Mouse (Mus musculus): Measurements from ENCODE around the gene Furin.

The Furin gene

DNA sequence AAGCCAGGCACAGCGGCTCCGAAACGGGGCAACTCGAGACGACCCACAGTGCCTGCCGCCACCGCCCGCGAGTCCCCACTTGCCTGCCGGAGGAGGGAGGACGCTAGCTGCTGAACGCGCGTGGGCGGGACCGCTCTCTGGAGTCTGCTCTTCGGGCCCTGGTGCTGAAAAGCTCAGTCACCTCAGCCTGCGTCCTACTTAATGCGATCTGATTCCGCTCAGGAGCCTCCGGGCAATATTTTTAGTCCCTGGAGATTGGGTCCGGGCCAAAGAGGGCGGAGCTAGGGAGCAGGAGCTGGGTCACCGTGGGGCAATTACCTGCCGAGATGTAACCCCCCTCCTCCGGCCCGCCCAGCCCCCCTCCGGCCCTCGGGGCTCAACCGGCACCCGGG, 34.6 kb downstream of the Furin start:
- DNase-seq: peak; percentile 90

GRCm38 (mm10) chr7:80369967-80370431, 35.2 kb downstream of the Furin start:
- DNase-seq: peak; percentile 32

DNA sequence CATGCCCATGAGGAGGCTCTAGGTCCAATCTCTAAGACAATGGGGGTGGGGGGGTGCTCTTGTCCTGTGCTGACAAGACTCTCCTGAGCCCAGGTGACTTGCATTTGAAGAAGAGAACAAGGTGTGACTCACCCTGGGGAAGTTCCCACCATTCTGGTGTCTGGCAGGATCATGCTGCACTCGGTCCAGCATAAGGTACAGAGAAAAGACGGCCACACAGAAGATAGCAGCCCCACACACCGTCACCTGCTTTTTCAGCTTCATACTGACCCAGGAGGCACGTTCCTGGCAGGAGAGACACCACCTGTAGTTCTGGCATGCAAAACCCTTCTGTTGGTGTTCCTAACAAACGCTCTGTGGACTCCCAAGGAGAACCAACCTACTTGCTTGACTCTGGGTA, 35.8 kb downstream of the Furin start:
- no peak for DNase-seq

DNA sequence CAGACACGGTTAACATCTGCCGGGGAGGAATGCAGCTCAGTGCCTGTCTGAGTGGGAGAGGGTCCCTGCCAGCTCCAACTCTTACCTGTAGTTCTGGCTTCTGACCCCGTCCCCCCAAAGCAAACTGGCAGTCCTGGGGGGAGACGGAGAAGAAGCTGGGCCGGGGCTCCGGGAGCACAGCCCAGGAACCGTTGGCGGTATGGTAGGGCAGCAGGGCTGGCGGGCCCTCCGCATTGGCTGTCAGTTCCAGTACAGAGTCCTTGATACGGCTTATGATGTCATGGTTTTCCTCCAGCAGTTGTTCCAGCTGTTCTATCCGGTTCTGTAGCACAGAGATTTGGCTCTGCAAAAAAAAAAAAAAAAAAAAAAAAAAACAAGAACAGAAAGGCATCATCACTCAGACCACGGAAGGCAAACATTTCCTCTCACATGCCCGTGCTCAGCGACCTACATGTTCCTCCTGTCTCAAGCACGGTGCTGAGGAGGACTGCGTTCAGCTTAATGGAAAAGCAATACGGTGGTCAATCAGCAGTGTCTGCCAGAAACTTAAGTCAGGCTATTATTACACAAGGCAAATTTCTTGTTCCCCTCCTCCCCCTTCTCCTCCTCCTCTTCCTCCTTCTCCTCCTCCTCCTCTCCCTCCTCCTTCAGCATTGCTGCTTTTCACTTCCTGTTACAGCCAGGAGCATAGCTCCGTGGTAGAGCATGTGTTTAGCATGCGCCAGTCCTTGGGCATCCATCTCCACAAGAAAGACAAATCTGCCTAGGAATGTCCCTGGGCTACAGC, 36.4 kb downstream of the Furin start:
- DNase-seq: peak; percentile 36

GRCm38 (mm10) chr7:80368009-80368408, 37.2 kb downstream of the Furin start:
- no peak for DNase-seq

DNA sequence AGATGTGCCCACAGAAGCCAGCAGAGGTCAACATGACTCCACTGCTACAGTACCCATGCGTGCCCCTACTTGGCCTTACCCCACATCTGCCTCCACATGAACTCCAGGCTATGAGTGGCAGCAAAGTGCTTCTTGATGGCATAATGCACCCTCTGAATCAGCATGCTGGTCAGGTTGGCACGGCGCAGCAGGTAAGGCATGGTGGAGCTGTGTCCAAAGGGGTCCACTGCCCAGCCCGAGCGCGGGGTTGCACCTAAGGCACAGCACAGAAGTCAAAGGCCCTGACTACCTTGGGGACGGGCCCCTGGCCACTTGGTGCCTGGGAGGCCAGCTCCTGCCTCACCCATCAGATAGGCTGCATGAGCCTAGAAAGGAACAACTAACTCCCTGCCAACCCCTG, 38.0 kb downstream of the Furin start:
- no peak for DNase-seq

DNA sequence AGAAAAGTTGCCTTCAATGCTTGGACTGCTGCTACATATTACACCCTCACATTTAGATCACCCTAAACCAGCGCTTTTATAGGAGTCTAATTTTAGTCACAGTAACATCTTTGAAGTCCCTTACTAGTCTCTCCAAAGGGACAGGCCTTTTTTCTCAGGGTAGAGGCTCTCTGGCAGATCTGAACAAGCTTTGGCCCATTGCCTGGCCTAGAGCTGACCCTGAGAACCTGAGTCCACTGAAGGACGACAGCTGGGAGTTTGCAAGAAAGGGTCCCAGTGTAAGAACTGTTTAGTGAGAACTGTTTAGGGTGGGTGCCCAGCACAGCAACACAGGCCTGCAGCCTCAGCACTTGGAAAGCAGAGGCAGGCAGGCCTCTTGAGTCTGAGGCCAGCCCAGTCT, 39.5 kb downstream of the Furin start:
- DNase-seq: no peak

- DNase-seq: no peak
Measured at GRCm38 (mm10) chr7:80360435-80360834, 44.8 kb downstream of the Furin start.

DNA sequence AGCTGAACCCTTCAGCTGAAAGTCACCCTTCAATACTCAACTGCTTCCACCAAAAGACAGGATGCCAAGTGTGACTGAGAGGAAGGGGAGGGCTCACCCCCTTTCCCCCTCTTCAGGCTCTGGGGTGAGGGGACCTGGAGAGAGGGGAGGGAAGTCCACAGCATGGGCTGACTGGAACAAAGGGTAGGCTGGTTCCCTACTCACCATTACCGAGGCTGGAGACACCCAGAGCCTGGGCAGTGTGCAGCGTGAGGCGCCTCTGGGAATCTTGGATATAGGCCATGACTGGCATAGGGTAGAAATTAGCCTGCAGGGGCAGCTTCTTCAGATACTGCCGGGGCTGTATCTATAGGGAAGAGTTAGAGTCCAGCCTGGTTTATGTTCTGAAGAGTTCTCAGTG, 47.2 kb downstream of the Furin start:
- no peak for DNase-seq

- DNase-seq: no peak
Measured at GRCm38 (mm10) chr7:80357156-80357555, 48.1 kb downstream of the Furin start.

DNA sequence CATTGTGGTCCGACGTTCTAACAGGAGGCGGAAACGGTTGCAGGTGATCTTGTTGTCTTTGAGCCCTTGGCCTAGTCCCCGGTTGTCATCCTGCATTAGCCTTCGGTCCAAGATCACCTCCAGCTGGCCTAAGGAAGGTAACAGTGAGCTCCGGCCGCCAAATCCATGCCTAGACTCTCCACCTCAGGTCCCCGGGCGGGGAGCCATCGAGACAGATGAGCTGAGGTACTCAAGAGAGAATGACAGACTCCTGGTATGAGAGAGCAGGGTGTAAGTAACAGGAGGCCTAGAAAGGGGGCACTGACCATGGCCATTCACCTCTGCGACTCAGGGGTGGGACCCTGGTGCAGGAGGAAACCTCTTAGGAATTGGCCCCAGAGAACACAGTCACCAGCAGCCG, 48.9 kb downstream of the Furin start:
- no peak for DNase-seq

DNA sequence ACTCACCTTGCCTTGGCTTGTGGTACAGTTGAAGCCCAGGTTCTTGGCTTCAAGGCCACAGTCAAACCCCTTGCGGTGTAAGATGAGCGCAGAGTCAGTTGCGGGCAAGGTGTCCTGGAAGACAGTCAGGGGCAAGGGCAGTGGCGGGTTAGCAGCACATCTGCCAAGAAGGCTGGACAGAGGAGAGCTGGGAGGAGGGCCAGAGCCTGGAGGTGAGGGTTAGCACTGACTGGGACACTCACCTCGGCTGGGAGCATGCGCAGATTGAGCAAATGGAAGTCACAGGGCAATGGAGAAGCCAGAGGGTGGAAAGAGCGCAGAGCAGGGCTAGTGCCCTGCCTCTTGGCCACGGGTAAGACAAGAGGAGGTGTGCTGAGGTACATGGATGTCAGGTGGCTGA, 52.3 kb downstream of the Furin start:
- no peak for DNase-seq

DNA sequence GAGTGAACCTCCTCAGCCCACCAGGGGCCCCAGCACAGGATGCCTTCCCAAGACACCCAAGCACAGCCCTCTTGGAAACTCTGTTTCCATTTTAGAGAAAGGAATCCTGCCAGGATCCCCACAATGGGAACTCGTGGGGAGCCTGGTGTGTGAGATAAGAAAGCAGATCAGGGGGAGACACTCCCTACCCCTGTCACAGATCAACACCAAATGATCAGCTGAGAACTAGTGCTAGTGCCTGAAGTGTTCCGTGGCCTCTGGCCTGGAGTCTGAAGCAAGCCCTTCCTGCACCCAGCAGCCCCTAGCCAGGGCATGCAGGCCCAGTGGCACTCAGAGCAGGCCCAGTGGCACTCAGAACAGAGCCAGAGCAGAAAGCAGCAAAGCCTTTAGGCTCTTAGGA, 54.4 kb downstream of the Furin start:
- no peak for DNase-seq

DNA sequence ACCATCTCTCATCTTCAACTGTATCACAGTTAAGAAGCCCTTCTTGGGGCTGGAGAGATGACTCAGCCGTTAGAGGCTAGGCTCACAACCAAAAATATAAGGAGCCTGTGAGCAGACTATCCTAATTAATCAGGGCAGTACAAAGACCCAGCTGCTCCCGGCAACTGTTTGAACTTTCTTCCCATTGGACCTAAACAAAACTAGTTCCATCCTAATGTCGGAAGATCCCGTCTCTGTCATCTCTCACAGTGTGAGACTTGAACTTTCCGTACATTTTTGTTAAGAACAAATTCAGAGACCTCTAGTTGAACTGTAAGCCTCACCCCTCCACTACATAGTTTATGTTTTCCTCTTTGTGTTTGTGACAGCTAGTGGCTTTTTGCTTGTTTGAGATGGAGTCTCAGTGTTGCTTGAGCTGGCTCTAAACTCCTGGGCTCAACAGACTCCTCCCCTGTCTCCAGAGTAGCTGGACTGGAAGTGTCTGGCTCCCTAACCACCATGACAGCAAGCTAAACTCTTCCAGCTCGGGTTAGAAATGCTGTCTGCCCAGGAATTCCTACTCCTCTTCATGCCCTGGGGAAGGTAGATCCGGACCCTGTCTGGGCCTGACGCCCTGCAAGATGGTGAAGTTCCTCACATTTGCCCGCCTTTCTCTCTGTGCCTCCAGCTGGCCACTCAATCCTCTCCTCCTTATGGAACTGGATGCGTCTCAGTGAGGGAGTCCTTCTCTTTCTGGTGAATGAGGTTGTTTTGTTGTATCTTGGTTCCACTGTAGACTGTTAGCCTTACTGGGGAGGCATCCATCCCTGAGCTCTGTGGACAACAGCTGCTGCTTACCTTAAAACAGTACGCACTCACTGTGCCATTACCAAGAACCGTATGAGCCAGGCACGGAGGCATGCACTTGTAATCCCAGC, 57.3 kb downstream of the Furin start:
- DNase-seq: no peak

GRCm38 (mm10) chr7:80346830-80347229, 58.4 kb downstream of the Furin start:
- DNase-seq: no peak

DNA sequence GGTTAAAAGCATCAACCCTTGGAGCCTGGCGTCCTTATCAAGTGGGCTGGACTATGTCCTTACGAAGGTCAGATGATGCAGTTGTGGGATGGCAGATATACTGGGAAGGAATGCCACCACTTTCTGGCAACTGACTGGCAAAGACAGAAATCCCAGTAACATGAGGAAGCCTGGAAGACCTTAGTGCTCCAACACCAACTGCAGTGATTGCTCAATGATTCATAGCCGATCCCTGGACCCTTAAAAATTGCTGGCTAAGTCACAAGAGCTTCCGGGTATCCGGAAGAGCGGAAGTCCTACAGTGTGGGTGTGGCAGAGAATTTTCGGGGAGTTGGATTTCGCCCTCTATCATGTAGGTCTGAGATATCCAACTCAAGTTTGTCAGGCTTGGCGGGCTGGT, 59.1 kb downstream of the Furin start:
- DNase-seq: no peak

- DNase-seq: peak; percentile 27
Measured at GRCm38 (mm10) chr7:80343270-80344018, 61.8 kb downstream of the Furin start.

- peak; percentile 97 for DNase-seq
Measured at GRCm38 (mm10) chr7:80342858-80343257, 62.4 kb downstream of the Furin start, which contains the start of gene Hddc3. Gene Hddc3 (plus strand): TSS chr7:80343104.

DNA sequence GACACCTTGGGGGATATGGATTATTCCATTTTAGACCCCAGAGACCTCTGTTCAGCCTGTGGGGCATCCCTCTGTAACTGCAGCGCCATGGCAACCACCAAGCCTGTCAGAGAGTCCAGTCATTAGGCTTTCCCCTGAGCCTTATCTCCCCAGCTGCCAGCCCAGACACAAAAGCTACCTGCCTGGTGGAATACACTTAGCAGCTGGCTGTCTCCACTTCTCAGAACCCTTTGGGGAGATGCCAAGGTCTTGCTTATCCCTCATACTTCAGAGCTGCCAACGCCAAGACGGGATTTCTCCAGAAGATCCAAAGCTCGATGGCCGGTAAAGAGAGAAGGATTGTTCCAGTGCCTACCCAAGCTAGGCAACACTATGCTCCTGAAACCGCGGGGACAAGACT, 63.4 kb downstream of the Furin start:
- DNase-seq: no peak

- DNase-seq: peak; percentile 86
Measured at GRCm38 (mm10) chr7:80340793-80341192, 64.4 kb downstream of the Furin start, which contains the start of gene Unc45a. Gene Unc45a (minus strand): TSS chr7:80341005.

DNA sequence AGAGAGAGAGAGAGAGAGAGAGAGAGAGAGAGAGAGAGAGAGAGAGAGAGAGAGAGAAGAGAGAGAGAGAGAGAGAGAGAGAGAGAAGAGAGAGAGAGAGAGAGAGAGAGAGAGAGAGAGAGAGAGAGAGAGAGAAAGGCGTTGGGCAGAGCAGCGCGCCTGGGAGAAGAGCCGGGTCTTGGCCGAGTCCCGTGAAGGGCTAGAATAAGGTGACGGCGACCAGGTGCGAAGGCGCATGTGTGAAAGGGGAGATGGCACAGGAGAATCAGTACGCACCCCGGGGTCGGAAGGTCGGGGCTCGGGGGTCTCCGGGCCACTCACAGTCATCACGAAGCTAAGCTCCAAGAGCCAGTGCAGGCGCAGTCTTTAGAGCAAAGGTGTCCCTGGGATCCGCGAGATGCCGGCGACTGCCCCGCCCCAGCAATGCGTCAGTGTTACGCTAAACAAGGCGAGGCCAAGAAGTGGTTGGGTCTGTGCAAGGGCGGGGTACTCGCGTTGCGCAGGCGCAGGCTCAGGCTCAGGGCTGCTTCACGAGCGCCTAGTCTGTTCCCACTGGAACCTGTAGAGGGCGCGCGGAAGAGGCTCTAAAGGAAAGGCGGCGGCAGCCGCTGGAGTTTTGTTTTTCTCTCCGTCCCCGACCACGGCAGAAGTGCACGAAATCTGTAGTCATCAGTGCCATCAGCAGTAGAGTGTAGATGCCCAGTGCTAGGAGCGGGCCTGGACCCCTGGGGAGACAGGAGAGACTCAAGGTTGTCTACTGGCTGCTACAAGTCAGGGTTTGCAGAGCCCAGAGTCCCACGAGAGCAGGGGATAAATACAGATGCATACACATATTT, 65.2 kb downstream of the Furin start:
- DNase-seq: peak; percentile 98

- peak; percentile 49 for DNase-seq
Measured at GRCm38 (mm10) chr7:80339371-80339770, 65.9 kb downstream of the Furin start.

Measured in thymus, postnatal 14 days (tissue).